Comparison of ENCODE assay signal across 8 mouse cellular contexts in genomic region chr2:38512308-38513182, GRCm38 (mm10). TPM values are rescaled to one million over a fixed set of nuclear protein-coding genes. Genes with fewer than 3 reads are reported as not detected.
DNase-seq lines count a peak whose midpoint lies in the region; ATAC-seq lines count a peak whose summit lies in the region.

No protein-coding gene starts in this region.

- H3K4me1 ChIP-seq in neural tube, embryonic 11.5 days (ENCODE audit: control insufficient read depth, insufficient read depth, low read length), result peaks cover 21% of the 10 kb centered on the region
- H3K4me1 ChIP-seq in embryonic facial prominence, embryonic 13.5 days, result peaks cover 47% of the 10 kb centered on the region
- peaks cover 19 to 49% of the 10 kb centered on the region in 2 experiments for H3K4me1 ChIP-seq in heart, embryonic 14.5 days (ENCODE audit: control insufficient read depth in 2 of 2, insufficient read depth in 2 of 2, low read length in 2 of 2)

- H3K9ac ChIP-seq in neural tube, embryonic 11.5 days (ENCODE audit: low read length), result peak overlapping the region; percentile 72
- peak overlapping the region; percentile 92 for H3K9ac ChIP-seq in embryonic facial prominence, embryonic 13.5 days
- peak overlapping the region; percentile 94 for H3K9ac ChIP-seq in heart, embryonic 14.5 days (ENCODE audit: low read length)

- peak; percentile 36 for DNase-seq in neural tube, embryonic 11.5 days (ENCODE audit: low spot score)
- DNase-seq in neural tube, embryonic 10.5 days (ENCODE audit: extremely low spot score, low spot score), result no peak
- DNase-seq in kidney, postnatal 14 days, result peak; percentile 47
- DNase-seq in urinary bladder, postnatal 25 days (ENCODE audit: low spot score), result peak; percentile 76
- no peak for DNase-seq in thymus, postnatal 14 days

- no peaks in the 10 kb centered on the region for H3K36me3 ChIP-seq in neural tube, embryonic 11.5 days (ENCODE audit: control insufficient read depth, insufficient read depth, low read length)
- H3K36me3 ChIP-seq in embryonic facial prominence, embryonic 13.5 days, result no peaks in the 10 kb centered on the region
- H3K36me3 ChIP-seq in heart, embryonic 14.5 days (ENCODE audit: control insufficient read depth, insufficient read depth, low read length), result peaks cover 6% of the 10 kb centered on the region; the same call in 1 of the 2 replicates
- no peaks in the 10 kb centered on the region for H3K36me3 ChIP-seq in macrophage (ENCODE audit: inconsistent target)

- ATAC-seq in neural tube, embryonic 11.5 days (ENCODE audit: insufficient read depth, low FRiP score, low TSS enrichment), result peak; percentile 11; the same call in 1 of the 2 replicates
- ATAC-seq in embryonic facial prominence, embryonic 13.5 days (ENCODE audit: insufficient number of reproducible peaks, insufficient read depth, low FRiP score, low TSS enrichment, low read depth), result no peak
- ATAC-seq in heart, embryonic 14.5 days (ENCODE audit: insufficient number of reproducible peaks, insufficient read depth, low FRiP score, low read depth), result no peak

- H3K27me3 ChIP-seq in neural tube, embryonic 11.5 days (ENCODE audit: control insufficient read depth, insufficient read depth, low read length), result no peaks in the 10 kb centered on the region
- H3K27me3 ChIP-seq in embryonic facial prominence, embryonic 13.5 days, result no peaks in the 10 kb centered on the region
- H3K27me3 ChIP-seq in heart, embryonic 14.5 days (ENCODE audit: control insufficient read depth, insufficient read depth, low read length), result no peaks in the 10 kb centered on the region; the same call in 1 of the 2 replicates

- H3K4me2 ChIP-seq in neural tube, embryonic 11.5 days (ENCODE audit: low read depth), result peak overlapping the region; percentile 83
- peak overlapping the region; percentile 82 for H3K4me2 ChIP-seq in embryonic facial prominence, embryonic 13.5 days
- H3K4me2 ChIP-seq in heart, embryonic 14.5 days (ENCODE audit: low read length), result peak overlapping the region; percentile 90

- peak overlapping the region; percentile 67 for H3K4me3 ChIP-seq in neural tube, embryonic 11.5 days (ENCODE audit: low read depth, low read length)
- H3K4me3 ChIP-seq in embryonic facial prominence, embryonic 13.5 days, result peak overlapping the region; percentile 85
- peak overlapping the region; percentile 80 to 91 for H3K4me3 ChIP-seq in heart, embryonic 14.5 days (ENCODE audit: control insufficient read depth in 1 of 2, insufficient read depth in 1 of 2, low read depth in 1 of 2, low read length in 2 of 2)
- peak overlapping the region; percentile 86 for H3K4me3 ChIP-seq in macrophage (ENCODE audit: inconsistent target)

- WGBS in neural tube, embryonic 11.5 days, result 16% methylated on average over 16 of the region's 16 CpGs
- 4% methylated on average over 16 of the region's 16 CpGs for WGBS in embryonic facial prominence, embryonic 13.5 days
- WGBS in heart, embryonic 14.5 days, result 23% methylated on average over 16 of the region's 16 CpGs
- 32% methylated on average over 16 of the region's 16 CpGs for WGBS in macrophage (ENCODE audit: missing documents)

- peaks cover 58% of the 10 kb centered on the region for H3K79me2 ChIP-seq in macrophage (ENCODE audit: inconsistent target)

- 0 out of 2 replicates have a peak overlapping the region, but pooled peaks have one; percentile 39 for H3K27ac ChIP-seq in neural tube, embryonic 11.5 days (ENCODE audit: low read depth, low read length)
- peak overlapping the region; percentile 90 for H3K27ac ChIP-seq in embryonic facial prominence, embryonic 13.5 days
- H3K27ac ChIP-seq in heart, embryonic 14.5 days (replicated peaks in 1 of 2; ENCODE audit: control insufficient read depth in 1 of 2, insufficient read depth in 1 of 2, low read depth in 2 of 2, low read length in 2 of 2), result peak overlapping the region; percentile 76 to 90
- peak overlapping the region; percentile 88 for H3K27ac ChIP-seq in macrophage

- no peaks in the 10 kb centered on the region for H3K9me3 ChIP-seq in neural tube, embryonic 11.5 days (ENCODE audit: control insufficient read depth, low read length)
- no peaks in the 10 kb centered on the region for H3K9me3 ChIP-seq in embryonic facial prominence, embryonic 13.5 days
- no peaks in the 10 kb centered on the region for H3K9me3 ChIP-seq in heart, embryonic 14.5 days (ENCODE audit: control insufficient read depth, low read length)

RNA-seq across cellular contexts. Expression of gene Nek6, which starts 1.1 kb away (rescaled TPM):
- 75.1 and 85.6 TPM in 2 replicates for polyA plus RNA-seq in neural tube, embryonic 11.5 days (2014; fragmentation: Nextera tagmentation; extraction: Ambion mirVana)
- polyA plus RNA-seq in embryonic facial prominence, embryonic 13.5 days (2015; fragmentation: Nextera tagmentation; extraction: Ambion mirVana), result 110 and 114 TPM in 2 replicates
- 57.7 and 69.7 TPM in 2 replicates for polyA plus RNA-seq in heart, embryonic 14.5 days (2014; fragmentation: Nextera tagmentation; extraction: Ambion mirVana)
- total RNA-seq in macrophage (2018; cell fraction: chromatin; rRNA removed), result 10 to 100 TPM in 24 of 26 experiments, 1 to 10 TPM in 2; 7.6 to 91.2 (median 22.2) TPM
- total RNA-seq in macrophage (2018; cell fraction: cytosol; rRNA removed), result 10 to 100 TPM; 21.6 to 55.9 (median 38.0) TPM
- 100 to 1,000 TPM in 1 of 26 experiments, 10 to 100 TPM in 24, 1 to 10 TPM in 1; 9.4 to 134 (median 28.9) TPM for total RNA-seq in macrophage (2018; cell fraction: nucleus; rRNA removed)
- 25.6 to 82.5 TPM (median 33.5 TPM) in 3 replicates for polyA plus RNA-seq in macrophage (2018)

Comparison
In these comparisons a context has a peak if more than half of its experiments do, and no peak if none do; other contexts are left out.
1. DNase-seq: peak in neural tube, embryonic 11.5 days (single experiment), kidney, postnatal 14 days (single experiment) and urinary bladder, postnatal 25 days (single experiment); none in neural tube, embryonic 10.5 days (single experiment) and thymus, postnatal 14 days (single experiment).
2. H3K27ac ChIP-seq: peak in every context shown above with its lines; median percentile 90 in embryonic facial prominence, embryonic 13.5 days; 88 in macrophage; 83 in heart, embryonic 14.5 days; 39 in neural tube, embryonic 11.5 days.
3. Peak in every context shown above with its lines, with median percentiles within 50 percentile points of each other: H3K4me2 ChIP-seq, H3K4me3 ChIP-seq and H3K9ac ChIP-seq.